In the genomic region with DNA sequence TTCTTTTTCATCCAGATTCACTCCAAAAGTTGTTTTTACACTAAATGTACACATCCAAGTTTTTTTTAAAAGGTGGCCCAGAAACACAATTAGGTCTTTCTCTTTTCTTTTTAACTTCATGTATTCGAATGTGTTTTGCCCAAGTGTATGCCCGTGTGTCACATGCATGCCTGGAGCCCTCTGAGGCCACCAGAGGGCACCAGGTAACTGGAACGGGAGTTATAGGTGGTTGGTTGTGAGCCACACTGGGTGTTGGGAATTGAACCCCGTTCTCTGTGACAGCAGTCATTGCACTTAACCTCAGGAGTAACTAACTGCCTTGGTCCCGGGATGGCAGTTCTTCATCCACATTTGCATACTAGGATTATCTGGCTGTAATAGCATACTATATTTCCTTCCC, we compare ENCODE assay signal across 11 mouse cellular contexts.
DNase-seq lines count a peak whose midpoint lies in the region; ATAC-seq and TF ChIP-seq lines count a peak whose summit lies in the region.
"Had no signal": no experiment of that assay in that cellular context is flagged by ENCODE, and none has a peak within 500 bp of the region (broad histone marks: within the 10 kb centered on the region; RNA-seq: fewer than 3 reads in every experiment).

No protein-coding gene starts in this region.

- peak; percentile 70 for TF ChIP-seq CTCF in intestine, postnatal 0 days (IDR thresholded peaks at IDR 0.05; ENCODE audit: low read depth)

- 64% methylated on average over 5 of the region's 5 CpGs for WGBS in intestine, postnatal 0 days
- WGBS in intestine, embryonic 15.5 days = 75% methylated on average over 5 of the region's 5 CpGs
- WGBS in neural tube, embryonic 15.5 days = 78% methylated on average over 5 of the region's 5 CpGs

- H3K4me2 ChIP-seq in intestine, postnatal 0 days (replicated peaks; ENCODE audit: low read depth) = no peak overlapping the region
- no peak overlapping the region for H3K4me2 ChIP-seq in intestine, embryonic 15.5 days (replicated peaks)
- H3K4me2 ChIP-seq in neural tube, embryonic 15.5 days = no peak overlapping the region
- H3K4me2 ChIP-seq: embryonic facial prominence, embryonic 15.5 days had no signal

- peak; percentile 12 for DNase-seq in urinary bladder, postnatal 14 days (ENCODE audit: low spot score)
- DNase-seq in urinary bladder, postnatal 4 days (ENCODE audit: low spot score in 2 of 2) = no peak
- peak; percentile 10 for DNase-seq in c-Kit-positive CD71-positive TER-119-negative erythroid progenitor cells, embryonic 14.5 days (ENCODE audit: low read depth)
- no peak for DNase-seq in gastrocnemius, postnatal 25 days
- DNase-seq: left cerebral cortex, postnatal 4 days had no signal

- no peak for ATAC-seq in intestine, postnatal 0 days
- ATAC-seq in intestine, embryonic 15.5 days = no peak
- ATAC-seq in monocyte, adult 5-6 weeks (replicated peaks; ENCODE audit: insufficient number of reproducible peaks, low FRiP score, low TSS enrichment, poor library complexity, severe bottlenecking) = no peak
- ATAC-seq in neural tube, embryonic 15.5 days (ENCODE audit: low FRiP score) = no peak
- ATAC-seq: inflammation-experienced regulatory T-cells, adult 6 months had no signal

- H3K27me3 ChIP-seq in intestine, postnatal 0 days (replicated peaks; ENCODE audit: control insufficient read depth, insufficient read depth, low read length) = no peaks in the 10 kb centered on the region
- no peaks in the 10 kb centered on the region for H3K27me3 ChIP-seq in intestine, embryonic 15.5 days (replicated peaks)
- H3K27me3 ChIP-seq in neural tube, embryonic 15.5 days (replicated peaks) = no peaks in the 10 kb centered on the region
- H3K27me3 ChIP-seq: embryonic facial prominence, embryonic 15.5 days had no signal

- H3K36me3 ChIP-seq in intestine, postnatal 0 days (ENCODE audit: control insufficient read depth, insufficient read depth) = no peaks in the 10 kb centered on the region
- no peaks in the 10 kb centered on the region for H3K36me3 ChIP-seq in intestine, embryonic 15.5 days
- peaks cover 38% of the 10 kb centered on the region for H3K36me3 ChIP-seq in neural tube, embryonic 15.5 days
- H3K36me3 ChIP-seq: embryonic facial prominence, embryonic 15.5 days had no signal

- no peak overlapping the region for H3K27ac ChIP-seq in intestine, postnatal 0 days (ENCODE audit: low read depth, low read length)
- H3K27ac ChIP-seq in intestine, embryonic 15.5 days = no peak overlapping the region
- H3K27ac ChIP-seq in neural tube, embryonic 15.5 days (replicated peaks) = no peak overlapping the region
- H3K27ac ChIP-seq: embryonic facial prominence, embryonic 15.5 days had no signal

- H3K9me3 ChIP-seq in intestine, postnatal 0 days (ENCODE audit: control insufficient read depth) = no peaks in the 10 kb centered on the region
- H3K9me3 ChIP-seq in intestine, embryonic 15.5 days = no peaks in the 10 kb centered on the region
- H3K9me3 ChIP-seq in neural tube, embryonic 15.5 days (replicated peaks) = no peaks in the 10 kb centered on the region
- H3K9me3 ChIP-seq: embryonic facial prominence, embryonic 15.5 days had no signal

- no peaks in the 10 kb centered on the region for H3K4me1 ChIP-seq in intestine, postnatal 0 days (replicated peaks; ENCODE audit: control insufficient read depth, insufficient read depth, low read length)
- H3K4me1 ChIP-seq in intestine, embryonic 15.5 days (replicated peaks) = no peaks in the 10 kb centered on the region
- no peaks in the 10 kb centered on the region for H3K4me1 ChIP-seq in neural tube, embryonic 15.5 days
- H3K4me1 ChIP-seq: embryonic facial prominence, embryonic 15.5 days had no signal

- H3K4me3 ChIP-seq in intestine, postnatal 0 days (ENCODE audit: low read depth, low read length) = no peak overlapping the region
- H3K4me3 ChIP-seq in intestine, embryonic 15.5 days (replicated peaks) = no peak overlapping the region
- H3K4me3 ChIP-seq in neural tube, embryonic 15.5 days (replicated peaks) = no peak overlapping the region
- H3K4me3 ChIP-seq: embryonic facial prominence, embryonic 15.5 days had no signal

- no peak overlapping the region for H3K9ac ChIP-seq in intestine, postnatal 0 days (ENCODE audit: low read depth, low read length)
- H3K9ac ChIP-seq in intestine, embryonic 15.5 days = no peak overlapping the region
- H3K9ac ChIP-seq in neural tube, embryonic 15.5 days (replicated peaks) = no peak overlapping the region
- H3K9ac ChIP-seq: embryonic facial prominence, embryonic 15.5 days had no signal

Comparison
In these comparisons a context has a peak if more than half of its experiments do, and no peak if none do; other contexts are left out.
1. DNase-seq: peak in urinary bladder, postnatal 14 days (single experiment) and c-Kit-positive CD71-positive TER-119-negative erythroid progenitor cells, embryonic 14.5 days (single experiment); none in urinary bladder, postnatal 4 days (0 of 2) and gastrocnemius, postnatal 25 days (single experiment).